Mouse (Mus musculus): ENCODE measurements around the gene Zfp128.
"Not testable (repeated sequence)": the region's sequence is repeated elsewhere in the genome, so short reads cannot be mapped to it uniquely, and the experiment has no call there.

Gene Zfp128

GRCm38 (mm10) chr7:12921705-12922465, 40.9 kb downstream of the Zfp128 start, which contains the start of gene Rps5:
TSS of gene Rps5 (plus strand) at chr7:12922290.
- peak; percentile 100 for DNase-seq (ENCODE audit: low read depth, low spot score)

- DNase-seq (ENCODE audit: low read depth, low spot score): no peak
Measured at GRCm38 (mm10) chr7:12922729-12923128, 41.8 kb downstream of the Zfp128 start.

GRCm38 (mm10) chr7:12926316-12926715, 45.3 kb downstream of the Zfp128 start:
- DNase-seq (ENCODE audit: low read depth, low spot score): peak; percentile 61

GRCm38 (mm10) chr7:12927191-12927680, 46.3 kb downstream of the Zfp128 start, which contains the start of gene Rnf225:
TSS of gene Rnf225 (plus strand) at chr7:12927416.
- no peak for DNase-seq (ENCODE audit: low read depth, low spot score)

- DNase-seq (ENCODE audit: low read depth, low spot score): peak; percentile 70
Measured at GRCm38 (mm10) chr7:12927693-12928589, 47.0 kb downstream of the Zfp128 start.

- no peak for DNase-seq (ENCODE audit: low read depth, low spot score)
Measured at GRCm38 (mm10) chr7:12933615-12934140, 52.7 kb downstream of the Zfp128 start.

- no peak for DNase-seq (ENCODE audit: low read depth, low spot score)
Measured at GRCm38 (mm10) chr7:12934808-12935207, 53.8 kb downstream of the Zfp128 start.

- DNase-seq (ENCODE audit: low read depth, low spot score): not testable (repeated sequence)
Measured at GRCm38 (mm10) chr7:12937254-12937803, 56.4 kb downstream of the Zfp128 start.

- no peak for DNase-seq (ENCODE audit: low read depth, low spot score)
Measured at GRCm38 (mm10) chr7:12940599-12940998, 59.6 kb downstream of the Zfp128 start.
